Mouse (Mus musculus): Measurements from ENCODE around the gene Sh2b2.

DNA sequence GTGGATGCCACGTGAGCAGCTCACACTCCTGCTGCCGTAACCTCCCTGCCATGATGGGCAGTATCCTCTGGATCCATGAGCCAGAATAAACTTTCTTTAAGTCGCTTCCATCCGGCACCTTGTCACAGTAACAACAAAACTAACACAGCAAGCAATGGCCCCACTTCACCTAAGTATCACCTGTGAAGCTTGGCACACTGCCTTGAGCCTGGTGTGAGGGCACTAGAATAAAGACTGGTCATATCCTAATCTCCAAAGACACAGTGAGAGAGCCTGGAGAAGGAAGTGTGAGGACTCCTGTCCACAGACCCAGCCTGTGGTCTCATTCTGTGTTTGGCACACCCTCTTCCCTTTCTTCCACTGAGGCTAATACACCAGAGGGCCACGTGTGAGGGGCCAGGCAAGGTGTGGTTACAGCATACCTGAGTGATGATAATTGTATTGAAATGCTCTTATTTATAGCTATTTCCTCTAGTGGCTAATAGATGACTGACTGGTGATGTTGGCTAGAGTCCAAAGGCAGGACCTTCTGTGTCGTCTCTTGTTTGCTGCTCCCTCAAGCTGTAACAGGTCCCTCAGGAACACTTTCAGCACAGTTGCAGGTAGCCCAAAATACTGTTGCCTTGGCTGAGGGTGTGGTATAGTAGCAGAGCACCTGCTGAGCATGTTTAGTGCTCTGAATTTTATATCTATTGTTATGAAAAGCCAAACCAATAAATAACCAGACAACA, 42.2 kb upstream of the Sh2b2 start:
- TF ChIP-seq CTCF (IDR thresholded peaks at IDR 0.05; ENCODE audit: extremely low read depth, insufficient read length, insufficient replicate concordance, low read depth, low read length) = no peak
- TF ChIP-seq POLR2A (IDR thresholded peaks at IDR 0.05; ENCODE audit: low read depth, low read length) = no peak
